Mouse (Mus musculus): ENCODE measurements around the gene Foxp1.

DNA sequence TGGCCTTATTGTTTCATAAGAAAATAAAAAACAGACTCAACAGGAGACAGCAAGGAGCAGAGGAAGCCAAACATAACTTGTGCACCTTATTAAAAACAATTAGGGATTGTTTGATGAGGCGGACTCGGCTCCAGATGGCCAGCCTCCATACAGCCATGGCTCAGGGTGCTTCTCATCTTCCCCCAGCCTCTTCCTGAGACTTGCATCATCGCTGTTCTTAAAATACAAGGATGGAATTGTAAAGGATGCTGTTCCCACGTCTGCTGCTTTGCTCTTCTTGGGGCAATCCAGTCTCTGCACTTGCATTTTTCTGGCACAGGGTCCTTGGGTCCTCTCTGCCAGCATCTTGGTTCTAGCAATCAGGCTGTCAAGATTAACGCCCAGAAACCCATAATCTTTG, 49.5 kb upstream of the Foxp1 start:
- TF ChIP-seq CTCF (IDR thresholded peaks at IDR 0.05; ENCODE audit: low read depth) (no peak), EP300 (IDR thresholded peaks at IDR 0.05; ENCODE audit: low read depth) (no peak)
